Mouse (Mus musculus): ENCODE data around the gene Akap17b. TPM values are rescaled to one million over a fixed set of nuclear protein-coding genes. Genes with fewer than 3 reads are reported as not detected.

Akap17b gene
- polyA plus RNA-seq, 1 experiment from 2014 or later, result 3.8 TPM

- no peak overlapping the region for H3K4me3 ChIP-seq (replicated peaks; ENCODE audit: low read length)
- no peak overlapping the region for H3K9ac ChIP-seq (replicated peaks; ENCODE audit: low read depth, low read length)
- H3K36me3 ChIP-seq (ENCODE audit: control insufficient read depth, insufficient read depth), result no peaks in the 10 kb centered on the region
- no peak for ATAC-seq
- WGBS, result 79% methylated on average over 4 of the region's 4 CpGs
- H3K4me1 ChIP-seq (replicated peaks; ENCODE audit: control insufficient read depth, insufficient read depth, low read length), result no peaks in the 10 kb centered on the region
- no peak overlapping the region for H3K27ac ChIP-seq (ENCODE audit: low read length)
- no peak overlapping the region for H3K4me2 ChIP-seq (ENCODE audit: low read length)
- no peaks in the 10 kb centered on the region for H3K9me3 ChIP-seq (ENCODE audit: control insufficient read depth, low read length)
- H3K27me3 ChIP-seq (replicated peaks; ENCODE audit: control insufficient read depth, insufficient read depth, low read length), result no peaks in the 10 kb centered on the region
Observed at GRCm38 (mm10) chrX:36591539-36591938, 53.7 kb downstream of the Akap17b start.

- no peaks in the 10 kb centered on the region for H3K9me3 ChIP-seq (ENCODE audit: control insufficient read depth, low read length)
- no peaks in the 10 kb centered on the region for H3K27me3 ChIP-seq (replicated peaks; ENCODE audit: control insufficient read depth, insufficient read depth, low read length)
- H3K4me1 ChIP-seq (replicated peaks; ENCODE audit: control insufficient read depth, insufficient read depth, low read length), result no peaks in the 10 kb centered on the region
- no peak for ATAC-seq
- 66% methylated on average over 1 of the region's 1 CpGs for WGBS
- H3K27ac ChIP-seq (ENCODE audit: low read length), result no peak overlapping the region
- H3K4me3 ChIP-seq (replicated peaks; ENCODE audit: low read length), result no peak overlapping the region
- H3K4me2 ChIP-seq (ENCODE audit: low read length), result no peak overlapping the region
- no peak overlapping the region for H3K9ac ChIP-seq (replicated peaks; ENCODE audit: low read depth, low read length)
- H3K36me3 ChIP-seq (ENCODE audit: control insufficient read depth, insufficient read depth), result no peaks in the 10 kb centered on the region
Observed at GRCm38 (mm10) chrX:36591120-36591519, 54.1 kb downstream of the Akap17b start.

- Histone ChIP-seq H3K9me3 (ENCODE audit: control insufficient read depth, low read length) (no peaks in the 10 kb centered on the region), H3K9ac (replicated peaks; ENCODE audit: low read depth, low read length) (no peak overlapping the region), H3K27me3 (replicated peaks; ENCODE audit: control insufficient read depth, insufficient read depth, low read length) (no peaks in the 10 kb centered on the region), H3K36me3 (ENCODE audit: control insufficient read depth, insufficient read depth) (no peaks in the 10 kb centered on the region), H3K4me2 (ENCODE audit: low read length) (no peak overlapping the region), H3K4me1 (replicated peaks; ENCODE audit: control insufficient read depth, insufficient read depth, low read length) (no peaks in the 10 kb centered on the region), H3K4me3 (replicated peaks; ENCODE audit: low read length) (no peak overlapping the region), H3K27ac (ENCODE audit: low read length) (no peak overlapping the region)
- WGBS, result 85% methylated on average over 7 of the region's 7 CpGs
- no peak for ATAC-seq
Observed at GRCm38 (mm10) chrX:36590266-36590665, 54.9 kb downstream of the Akap17b start.

- ATAC-seq, result peak; percentile 90
- Histone ChIP-seq H3K4me2 (ENCODE audit: low read length) (no peak overlapping the region), H3K4me1 (replicated peaks; ENCODE audit: control insufficient read depth, insufficient read depth, low read length) (no peaks in the 10 kb centered on the region), H3K9ac (replicated peaks; ENCODE audit: low read depth, low read length) (no peak overlapping the region), H3K27me3 (replicated peaks; ENCODE audit: control insufficient read depth, insufficient read depth, low read length) (no peaks in the 10 kb centered on the region), H3K36me3 (ENCODE audit: control insufficient read depth, insufficient read depth) (no peaks in the 10 kb centered on the region), H3K4me3 (replicated peaks; ENCODE audit: low read length) (no peak overlapping the region), H3K9me3 (ENCODE audit: control insufficient read depth, low read length) (no peaks in the 10 kb centered on the region), H3K27ac (ENCODE audit: low read length) (peak overlapping the region; percentile 9; the same call in 1 of the 2 replicates)
- 59% methylated on average over 8 of the region's 8 CpGs for WGBS
Observed at GRCm38 (mm10) chrX:36587304-36588209, 57.6 kb downstream of the Akap17b start.

- 0 out of 2 replicates have a peak overlapping the region, but pooled peaks have one; percentile 9 for H3K27ac ChIP-seq (ENCODE audit: low read length)
- 67% methylated on average over 1 of the region's 1 CpGs for WGBS
- peak; percentile 20; the same call in 1 of the 2 replicates for ATAC-seq
Observed at GRCm38 (mm10) chrX:36586629-36587303, 58.4 kb downstream of the Akap17b start.

GRCm38 (mm10) chrX:36562079-36562478 lies 83.1 kb downstream of the Akap17b start:
- H3K4me3 ChIP-seq (replicated peaks; ENCODE audit: low read length), result no peak overlapping the region
- no peak overlapping the region for H3K4me2 ChIP-seq (ENCODE audit: low read length)
- no peak overlapping the region for H3K9ac ChIP-seq (replicated peaks; ENCODE audit: low read depth, low read length)
- H3K36me3 ChIP-seq (ENCODE audit: control insufficient read depth, insufficient read depth), result no peaks in the 10 kb centered on the region
- no peaks in the 10 kb centered on the region for H3K9me3 ChIP-seq (ENCODE audit: control insufficient read depth, low read length)
- WGBS, result 25% methylated on average over 3 of the region's 3 CpGs
- H3K4me1 ChIP-seq (replicated peaks; ENCODE audit: control insufficient read depth, insufficient read depth, low read length), result no peaks in the 10 kb centered on the region
- ATAC-seq, result no peak
- H3K27ac ChIP-seq (ENCODE audit: low read length), result no peak overlapping the region
- H3K27me3 ChIP-seq (replicated peaks; ENCODE audit: control insufficient read depth, insufficient read depth, low read length), result no peaks in the 10 kb centered on the region

More at GRCm38 (mm10) chrX:36586629-36587303, 58.4 kb downstream of the Akap17b start:
- no peak overlapping the region for H3K9ac ChIP-seq (replicated peaks; ENCODE audit: low read depth, low read length)
- H3K4me2 ChIP-seq (ENCODE audit: low read length), result no peak overlapping the region
- H3K27me3 ChIP-seq (replicated peaks; ENCODE audit: control insufficient read depth, insufficient read depth, low read length), result no peaks in the 10 kb centered on the region
- no peaks in the 10 kb centered on the region for H3K36me3 ChIP-seq (ENCODE audit: control insufficient read depth, insufficient read depth)
- H3K4me3 ChIP-seq (replicated peaks; ENCODE audit: low read length), result no peak overlapping the region
- no peaks in the 10 kb centered on the region for H3K9me3 ChIP-seq (ENCODE audit: control insufficient read depth, low read length)
- H3K4me1 ChIP-seq (replicated peaks; ENCODE audit: control insufficient read depth, insufficient read depth, low read length), result no peaks in the 10 kb centered on the region

- Histone ChIP-seq H3K27ac (ENCODE audit: low read length) (no peak overlapping the region), H3K4me2 (ENCODE audit: low read length) (no peak overlapping the region), H3K36me3 (ENCODE audit: control insufficient read depth, insufficient read depth) (no peaks in the 10 kb centered on the region), H3K4me3 (replicated peaks; ENCODE audit: low read length) (no peak overlapping the region), H3K4me1 (replicated peaks; ENCODE audit: control insufficient read depth, insufficient read depth, low read length) (no peaks in the 10 kb centered on the region), H3K9ac (replicated peaks; ENCODE audit: low read depth, low read length) (no peak overlapping the region), H3K27me3 (replicated peaks; ENCODE audit: control insufficient read depth, insufficient read depth, low read length) (no peaks in the 10 kb centered on the region), H3K9me3 (ENCODE audit: control insufficient read depth, low read length) (no peaks in the 10 kb centered on the region)
- WGBS, result 13% methylated on average over 7 of the region's 7 CpGs
- ATAC-seq, result no peak
Observed at GRCm38 (mm10) chrX:36561650-36562049, 83.5 kb downstream of the Akap17b start.

- no peak overlapping the region for H3K27ac ChIP-seq (ENCODE audit: low read length)
- H3K27me3 ChIP-seq (replicated peaks; ENCODE audit: control insufficient read depth, insufficient read depth, low read length), result no peaks in the 10 kb centered on the region
- WGBS, result 77% methylated on average over 4 of the region's 4 CpGs
- ATAC-seq, result no peak
- H3K4me1 ChIP-seq (replicated peaks; ENCODE audit: control insufficient read depth, insufficient read depth, low read length), result no peaks in the 10 kb centered on the region
- no peak overlapping the region for H3K4me3 ChIP-seq (replicated peaks; ENCODE audit: low read length)
- no peak overlapping the region for H3K9ac ChIP-seq (replicated peaks; ENCODE audit: low read depth, low read length)
- no peaks in the 10 kb centered on the region for H3K36me3 ChIP-seq (ENCODE audit: control insufficient read depth, insufficient read depth)
- no peaks in the 10 kb centered on the region for H3K9me3 ChIP-seq (ENCODE audit: control insufficient read depth, low read length)
- H3K4me2 ChIP-seq (ENCODE audit: low read length), result no peak overlapping the region
Observed at GRCm38 (mm10) chrX:36560170-36560569, 85.0 kb downstream of the Akap17b start.
